Mouse (Mus musculus): Measurements from ENCODE around the gene Atp11a. TPM values are rescaled to one million over a fixed set of nuclear protein-coding genes. Genes with fewer than 3 reads are reported as not detected.

The Atp11a gene
- polyA plus RNA-seq, 1 experiment from 2014 or later = 10.4 TPM

DNA sequence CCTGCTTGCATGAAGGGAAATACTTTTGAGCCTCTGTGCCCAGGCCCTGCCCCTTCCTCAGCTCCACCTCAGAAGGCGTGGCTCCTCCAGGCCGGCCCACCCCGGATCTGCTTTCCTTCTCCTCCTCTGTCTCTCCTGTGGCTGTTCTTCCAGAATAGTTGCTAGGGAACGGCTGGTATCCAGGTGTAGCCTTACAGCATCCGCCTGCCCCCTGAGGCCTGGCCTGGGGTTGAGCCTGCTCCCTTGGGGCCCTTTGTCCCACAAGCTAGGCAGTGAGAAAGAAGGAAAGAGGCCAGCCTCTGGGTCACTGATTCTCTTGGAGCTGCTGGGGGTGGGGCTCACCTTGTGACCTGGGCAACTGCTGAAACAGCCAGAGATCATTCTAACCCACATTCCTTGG, 155.2 kb downstream of the Atp11a start:
- Histone ChIP-seq H3K27ac (replicated peaks) (no peak overlapping the region), H3K9me3 (no peaks in the 10 kb centered on the region), H3K27me3 (replicated peaks) (peaks cover 24% of the 10 kb centered on the region), H3K4me2 (no peak overlapping the region), H3K4me3 (no peak overlapping the region), H3K9ac (no peak overlapping the region), H3K36me3 (no peaks in the 10 kb centered on the region), H3K4me1 (peaks cover 14% of the 10 kb centered on the region)
- ATAC-seq (ENCODE audit: extremely low read depth, insufficient number of reproducible peaks, low FRiP score, low TSS enrichment) = no peak
- WGBS = 48% methylated on average over 5 of the region's 5 CpGs

- peak overlapping the region; percentile 80 for H3K9ac ChIP-seq
- peak overlapping the region; percentile 63 for H3K4me3 ChIP-seq
- no peak overlapping the region for H3K27ac ChIP-seq (replicated peaks)
- no peak for ATAC-seq (ENCODE audit: extremely low read depth, insufficient number of reproducible peaks, low FRiP score, low TSS enrichment)
- H3K27me3 ChIP-seq (replicated peaks) = peaks cover 28% of the 10 kb centered on the region
- H3K9me3 ChIP-seq = no peaks in the 10 kb centered on the region
- H3K36me3 ChIP-seq = no peaks in the 10 kb centered on the region
- 13% methylated on average over 42 of the region's 42 CpGs for WGBS
- H3K4me1 ChIP-seq = peaks cover 15% of the 10 kb centered on the region
- H3K4me2 ChIP-seq = peak overlapping the region; percentile 93
Observed at GRCm38 (mm10) chr8:12915187-12916006, 158.6 kb downstream of the Atp11a start.

- 68% methylated on average over 16 of the region's 16 CpGs for WGBS
- Histone ChIP-seq H3K27ac (replicated peaks) (no peak overlapping the region), H3K27me3 (replicated peaks) (peaks cover 28% of the 10 kb centered on the region), H3K4me2 (peak overlapping the region; percentile 93), H3K9ac (peak overlapping the region; percentile 80), H3K9me3 (no peaks in the 10 kb centered on the region), H3K36me3 (no peaks in the 10 kb centered on the region), H3K4me1 (peaks cover 18% of the 10 kb centered on the region), H3K4me3 (peak overlapping the region; percentile 63)
- no peak for ATAC-seq (ENCODE audit: extremely low read depth, insufficient number of reproducible peaks, low FRiP score, low TSS enrichment)
Observed at GRCm38 (mm10) chr8:12916156-12916900, 159.5 kb downstream of the Atp11a start.

- Histone ChIP-seq H3K4me1 (peaks cover 18% of the 10 kb centered on the region), H3K27me3 (replicated peaks) (peaks cover 28% of the 10 kb centered on the region), H3K27ac (replicated peaks) (no peak overlapping the region), H3K9ac (no peak overlapping the region), H3K9me3 (no peaks in the 10 kb centered on the region), H3K36me3 (no peaks in the 10 kb centered on the region), H3K4me3 (no peak overlapping the region), H3K4me2 (no peak overlapping the region)
- no peak for ATAC-seq (ENCODE audit: extremely low read depth, insufficient number of reproducible peaks, low FRiP score, low TSS enrichment)
- 78% methylated on average over 3 of the region's 3 CpGs for WGBS
Observed at GRCm38 (mm10) chr8:12917029-12917428, 160.2 kb downstream of the Atp11a start.

DNA sequence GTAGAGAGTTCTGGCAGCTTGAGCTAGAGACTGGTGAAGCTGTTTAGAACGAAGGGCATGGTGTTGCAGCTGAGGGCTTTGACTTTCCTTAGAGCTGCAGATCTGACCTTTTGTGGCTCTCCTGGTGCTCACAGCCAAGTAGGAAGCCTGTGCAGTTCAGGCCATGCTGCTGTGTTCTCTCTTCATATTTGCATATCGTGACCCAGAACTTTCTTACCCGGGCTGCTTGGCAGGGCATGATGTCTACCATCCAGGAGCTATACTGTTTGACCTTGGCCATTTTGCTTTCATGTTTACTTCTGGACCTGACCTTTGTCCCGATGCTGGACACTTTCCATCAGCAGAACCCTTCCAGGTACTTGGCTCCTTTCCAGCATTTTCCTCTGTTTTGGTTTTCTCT, 161.0 kb downstream of the Atp11a start:
- peaks cover 28% of the 10 kb centered on the region for H3K27me3 ChIP-seq (replicated peaks)
- ATAC-seq (ENCODE audit: extremely low read depth, insufficient number of reproducible peaks, low FRiP score, low TSS enrichment) = no peak
- H3K4me1 ChIP-seq = peaks cover 18% of the 10 kb centered on the region
- H3K4me2 ChIP-seq = no peak overlapping the region
- no peaks in the 10 kb centered on the region for H3K9me3 ChIP-seq
- H3K9ac ChIP-seq = no peak overlapping the region
- 72% methylated on average over 4 of the region's 4 CpGs for WGBS
- no peak overlapping the region for H3K4me3 ChIP-seq
- no peak overlapping the region for H3K27ac ChIP-seq (replicated peaks)
- no peaks in the 10 kb centered on the region for H3K36me3 ChIP-seq

Other genes starting within 250 kb of the Atp11a start
- gene Spaca7, start 184.0 kb upstream of the Atp11a start, polyA plus RNA-seq (2015; fragmentation: Nextera tagmentation; extraction: Ambion mirVana) = not detected in 2 replicates
- 22.7 and 23.4 TPM in 2 replicates for gene Tubgcp3, start 84.8 kb upstream of the Atp11a start, polyA plus RNA-seq (2015; fragmentation: Nextera tagmentation; extraction: Ambion mirVana)
- 6.9 and 7.1 TPM in 2 replicates for gene Mcf2l, start 116.8 kb downstream of the Atp11a start, polyA plus RNA-seq (2015; fragmentation: Nextera tagmentation; extraction: Ambion mirVana)

All from heart, embryonic 13.5 days (tissue).